Mouse (Mus musculus): ENCODE measurements at regions not wholly inside any gene's neighbourhood (a gene's known extent, or its start where the extent isn't known, plus 50 kb on each side); places are given as distances from the start of the nearest gene placed in this dataset.

DNA sequence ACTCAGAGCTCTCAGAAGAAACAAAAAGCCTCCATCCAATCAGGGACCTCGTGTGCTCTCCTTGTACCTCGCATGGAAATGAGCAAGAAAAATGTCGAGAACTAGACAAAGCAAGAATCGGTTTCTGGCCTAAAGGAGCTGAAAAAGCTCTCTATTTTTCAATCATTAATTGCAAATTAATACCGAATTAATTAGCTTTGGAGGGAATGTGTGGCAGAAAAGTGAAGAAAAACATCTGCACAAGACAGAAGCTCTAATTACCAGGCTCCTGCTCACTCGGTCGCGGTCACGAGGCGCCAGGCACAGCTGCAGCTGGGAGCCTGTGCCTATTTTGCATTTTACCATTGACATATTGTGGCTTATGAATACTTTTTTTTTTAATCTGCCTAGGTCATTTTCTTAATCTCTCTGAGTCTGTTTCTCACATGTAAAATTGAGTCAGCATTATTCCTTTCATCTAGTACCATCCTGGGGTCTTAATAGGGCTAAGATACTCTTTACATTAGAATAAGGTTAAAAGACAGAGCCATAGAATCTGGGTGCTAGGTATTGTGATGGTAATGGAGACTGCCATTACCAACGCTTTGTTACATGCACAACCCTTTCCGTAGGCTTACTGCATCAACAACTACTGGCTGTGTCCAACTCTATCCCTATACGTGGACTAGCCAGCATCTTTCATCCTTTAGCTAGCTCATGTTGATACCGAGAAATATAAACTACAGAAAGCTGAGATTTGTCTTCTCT lies 109.8 kb upstream of the Zc3h12c start:
- TF ChIP-seq EP300 (IDR thresholded peaks at IDR 0.05; ENCODE audit: low read depth) (no peak), CTCF (IDR thresholded peaks at IDR 0.05; ENCODE audit: low read depth) (no peak)
